In the genomic region with DNA sequence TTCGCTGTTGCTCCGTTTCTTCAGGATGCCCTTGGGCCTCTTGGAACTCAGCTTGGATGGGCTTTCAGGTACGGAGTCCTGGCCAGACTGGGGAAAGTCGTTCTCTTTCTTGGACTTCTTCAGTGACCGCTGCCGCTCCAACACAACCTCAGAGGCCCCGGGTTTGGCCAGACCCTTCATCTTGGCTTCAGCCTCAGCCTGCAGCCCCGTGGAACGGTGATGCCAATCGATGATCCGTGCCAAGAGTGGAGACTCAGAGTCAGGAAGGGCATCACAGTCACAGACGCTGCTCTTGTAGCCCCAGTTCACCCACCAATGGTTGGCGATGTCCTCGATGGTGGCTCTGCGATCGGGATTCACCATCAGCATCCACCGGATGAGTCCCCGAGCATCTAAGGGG, we compare ENCODE assay signal across 17 mouse cellular contexts.
"Had no signal": no experiment of that assay in that cellular context is flagged by ENCODE, and none has a peak within 500 bp of the region (broad histone marks: within the 10 kb centered on the region; RNA-seq: fewer than 3 reads in every experiment).

No protein-coding gene starts in this region.

- H3K4me3 ChIP-seq: kidney, embryonic 15.5 days; limb, embryonic 10.5 days; limb, embryonic 13.5 days; liver, embryonic 12.5 days; liver, embryonic 15.5 days; lung, embryonic 15.5 days; megakaryocyte, embryonic 14.5 days; midbrain, embryonic 12.5 days had no signal

- DNase-seq: kidney, adult 8-10 months; kidney, postnatal 10 days; kidney, postnatal 36 days; layer of hippocampus, postnatal 36 days; liver; lung, adult 18-20 months; lung, postnatal 10 days; lung, postnatal 36 days; thymus, postnatal 25 days had no signal

- H3K27ac ChIP-seq: kidney, embryonic 15.5 days; limb, embryonic 10.5 days; limb, embryonic 13.5 days; liver, embryonic 12.5 days; liver, embryonic 15.5 days; lung, embryonic 15.5 days; midbrain, embryonic 12.5 days had no signal
